Mouse (Mus musculus): Measurements from ENCODE around the gene Tmem259.
"Not testable (repeated sequence)": the region's sequence is repeated elsewhere in the genome, so short reads cannot be mapped to it uniquely, and the experiment has no call there.

Tmem259 gene

GRCm38 (mm10) chr10:79965325-79965724, 18.8 kb downstream of the Tmem259 start:
- DNase-seq (ENCODE audit: low spot score in 2 of 2), result no peak

- no peak for DNase-seq (ENCODE audit: low spot score in 2 of 2)
Measured at GRCm38 (mm10) chr10:79964727-79965126, 19.4 kb downstream of the Tmem259 start.

- DNase-seq (ENCODE audit: low spot score in 2 of 2), result no peak
Measured at GRCm38 (mm10) chr10:79960671-79961294, 23.3 kb downstream of the Tmem259 start.

- peak; percentile 98 to 99 for DNase-seq (ENCODE audit: low spot score in 2 of 2)
Measured at GRCm38 (mm10) chr10:79959847-79960601, 24.1 kb downstream of the Tmem259 start, which contains the start of gene Wdr18. Wdr18 (plus strand) TSS chr10:79960152.

- DNase-seq (ENCODE audit: low spot score in 2 of 2), result not testable (repeated sequence)
Measured at GRCm38 (mm10) chr10:79959412-79959811, 24.7 kb downstream of the Tmem259 start.

- peak; percentile 69 to 86 for DNase-seq (ENCODE audit: low spot score in 2 of 2)
Measured at GRCm38 (mm10) chr10:79958140-79958816, 25.9 kb downstream of the Tmem259 start.

- DNase-seq (ENCODE audit: low spot score in 2 of 2), result no peak
Measured at GRCm38 (mm10) chr10:79956643-79957154, 27.4 kb downstream of the Tmem259 start.

GRCm38 (mm10) chr10:79955691-79956090, 28.4 kb downstream of the Tmem259 start:
- no peak for DNase-seq (ENCODE audit: low spot score in 2 of 2)

GRCm38 (mm10) chr10:79953946-79954345, 30.2 kb downstream of the Tmem259 start:
- DNase-seq (ENCODE audit: low spot score in 2 of 2), result no peak

- no peak for DNase-seq (ENCODE audit: low spot score in 2 of 2)
Measured at GRCm38 (mm10) chr10:79950661-79951060, 33.5 kb downstream of the Tmem259 start.

GRCm38 (mm10) chr10:79949873-79950272, 34.3 kb downstream of the Tmem259 start:
- DNase-seq (ENCODE audit: low spot score in 2 of 2), result no peak

GRCm38 (mm10) chr10:79947502-79947901, 36.6 kb downstream of the Tmem259 start:
- no peak for DNase-seq (ENCODE audit: low spot score in 2 of 2)

- DNase-seq (ENCODE audit: low spot score in 2 of 2), result no peak
Measured at GRCm38 (mm10) chr10:79946752-79947322, 37.3 kb downstream of the Tmem259 start.

- DNase-seq (ENCODE audit: low spot score in 2 of 2), result peak in 1 of 2 experiments; percentile 53
Measured at GRCm38 (mm10) chr10:79945507-79946234, 38.5 kb downstream of the Tmem259 start.

- DNase-seq (ENCODE audit: low spot score in 2 of 2), result no peak
Measured at GRCm38 (mm10) chr10:79943471-79943901, 40.6 kb downstream of the Tmem259 start.

- no peak for DNase-seq (ENCODE audit: low spot score in 2 of 2)
Measured at GRCm38 (mm10) chr10:79942988-79943387, 41.1 kb downstream of the Tmem259 start.

GRCm38 (mm10) chr10:79940749-79941148, 43.4 kb downstream of the Tmem259 start:
- DNase-seq (ENCODE audit: low spot score in 2 of 2), result no peak

GRCm38 (mm10) chr10:79937775-79938526, 46.2 kb downstream of the Tmem259 start:
- no peak for DNase-seq (ENCODE audit: low spot score in 2 of 2)

GRCm38 (mm10) chr10:79936911-79937441, 47.2 kb downstream of the Tmem259 start:
- peak; percentile 78 for DNase-seq (ENCODE audit: low spot score in 2 of 2)

GRCm38 (mm10) chr10:79936284-79936910, 47.7 kb downstream of the Tmem259 start:
- no peak for DNase-seq (ENCODE audit: low spot score in 2 of 2)
